Mouse (Mus musculus) lung, postnatal 25 days (tissue): ENCODE results near the gene Isoc2a.
A peak's percentile ranks its signal among the peaks of the same experiment; 100 is the strongest.
"Not testable (repeated sequence)": the region's sequence is repeated elsewhere in the genome, so short reads cannot be mapped to it uniquely, and the experiment has no call there.

Source experiments
- DNase-seq: peaks from one replicate; pipeline ENCODE4 v3.0.0; 2022; ENCODE audit warnings: low spot score

Gene Isoc2a

GRCm38 (mm10) chr7:4865090-4865489, 11.9 kb upstream of the Isoc2a start:
- DNase-seq, result peak; percentile 54

DNA sequence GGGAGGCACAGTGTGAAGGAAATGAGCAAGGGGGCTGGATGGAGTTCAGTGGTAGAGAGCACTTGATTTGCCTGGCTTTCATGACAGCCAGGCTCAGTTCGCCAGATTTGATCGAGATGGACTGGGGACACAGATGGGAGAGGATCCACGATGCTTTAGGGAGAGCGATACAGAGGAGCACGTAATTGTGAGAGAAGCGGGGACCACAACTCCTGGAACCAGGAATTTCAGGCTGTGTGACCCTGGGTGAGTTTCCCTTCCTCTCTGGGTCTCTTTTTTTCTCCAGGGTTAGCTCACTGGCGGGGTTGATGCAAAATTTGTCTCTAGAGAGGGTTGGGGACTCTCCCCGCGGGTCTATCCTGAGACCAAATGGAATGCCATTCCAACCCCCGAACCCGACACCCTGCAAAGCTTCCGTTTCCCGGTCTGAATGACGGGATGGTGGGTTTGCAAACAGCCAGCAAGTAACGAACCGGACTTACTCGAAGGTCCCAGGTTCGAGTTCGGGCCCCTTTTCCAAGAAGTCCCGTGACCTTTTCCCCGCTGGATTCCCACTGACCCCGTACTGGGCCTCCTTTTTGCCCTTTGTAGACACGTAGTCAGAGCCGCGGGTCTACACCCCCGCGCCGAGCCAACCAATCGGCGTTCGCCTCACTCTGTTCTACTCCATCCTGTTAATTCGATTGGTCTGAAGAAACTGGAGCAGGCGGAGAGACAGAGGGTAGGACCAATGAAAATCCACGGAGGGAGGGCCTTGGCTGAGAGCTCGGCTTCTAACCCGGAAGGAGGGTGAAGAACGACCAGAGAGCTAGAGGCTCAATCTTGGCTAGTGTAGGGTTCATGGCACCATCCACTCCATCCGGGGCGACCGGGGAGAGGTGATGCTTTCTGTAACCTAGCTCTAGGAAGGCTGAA, 11.1 kb upstream of the Isoc2a start:
- peak; percentile 99 for DNase-seq

DNA sequence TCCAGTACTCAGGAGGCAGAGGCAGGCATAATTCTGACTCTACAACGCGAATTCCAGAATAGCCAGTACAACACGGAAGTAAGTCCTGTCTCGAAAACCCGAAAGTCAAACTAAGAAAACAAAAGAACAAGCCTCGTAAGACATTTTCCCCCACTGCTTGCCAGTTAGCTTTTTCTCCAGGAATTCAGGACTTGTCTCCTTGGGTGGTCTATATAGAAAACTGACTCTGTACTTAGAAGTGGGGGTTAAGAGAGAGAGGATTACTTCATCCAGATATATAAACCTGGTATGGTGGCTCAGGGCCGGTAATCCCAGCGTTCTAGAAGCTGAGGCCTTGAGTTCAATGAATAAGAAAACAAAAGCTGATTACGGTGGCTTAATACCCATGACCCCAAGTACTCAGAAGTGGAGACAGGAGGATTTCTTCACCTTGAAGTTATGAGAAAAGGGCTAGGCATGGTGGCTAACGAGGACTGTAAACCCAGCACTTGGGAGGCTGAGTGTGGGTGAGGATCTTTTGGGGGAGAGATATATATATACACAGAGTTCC, 10.2 kb upstream of the Isoc2a start:
- no peak for DNase-seq

- no peak for DNase-seq
Observed at GRCm38 (mm10) chr7:4870133-4870532, 6.8 kb upstream of the Isoc2a start, which contains the start of gene Isoc2b. Isoc2b (minus strand) TSS chr7:4870258.

DNA sequence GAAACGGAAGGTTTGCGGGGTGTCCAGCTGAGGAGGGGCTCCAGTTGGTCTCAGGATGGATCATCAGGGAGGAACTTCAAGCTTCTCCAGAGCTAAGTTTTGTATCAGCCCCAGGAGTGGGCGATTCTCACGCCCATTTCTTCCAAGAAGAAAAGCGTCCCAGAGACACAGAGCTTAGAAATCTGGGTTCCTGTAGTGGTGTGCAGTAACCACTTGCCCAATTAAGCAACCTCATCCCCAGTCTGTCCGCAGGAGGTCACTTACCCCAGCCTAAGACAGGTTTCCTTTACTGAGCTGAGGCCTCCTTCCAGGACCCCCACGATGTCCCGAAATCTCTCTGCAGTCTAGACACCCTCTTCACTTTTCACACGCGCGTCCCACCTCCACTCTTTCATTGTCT, 273 bp downstream of the Isoc2a start:
- DNase-seq, result no peak

DNA sequence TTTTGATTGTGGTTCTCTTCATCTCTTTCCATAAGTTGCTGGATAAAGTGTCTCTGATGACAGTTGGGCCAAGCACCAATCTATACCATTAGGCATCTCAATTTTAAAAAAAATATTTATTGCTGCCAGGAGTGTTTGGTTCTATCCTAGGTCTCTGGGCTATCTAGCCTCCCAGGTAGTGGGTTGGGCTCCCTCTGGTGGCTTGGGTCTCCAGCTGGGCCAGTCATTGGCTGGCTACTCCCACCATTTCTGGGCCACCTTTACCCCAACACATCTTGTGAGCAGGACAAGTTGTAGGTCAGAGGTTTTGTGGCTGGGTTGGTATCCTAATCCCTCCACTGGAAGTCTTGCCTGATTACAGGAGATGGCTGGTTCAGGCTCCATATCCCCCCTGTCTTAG, 1.2 kb downstream of the Isoc2a start:
- DNase-seq, result no peak

DNA sequence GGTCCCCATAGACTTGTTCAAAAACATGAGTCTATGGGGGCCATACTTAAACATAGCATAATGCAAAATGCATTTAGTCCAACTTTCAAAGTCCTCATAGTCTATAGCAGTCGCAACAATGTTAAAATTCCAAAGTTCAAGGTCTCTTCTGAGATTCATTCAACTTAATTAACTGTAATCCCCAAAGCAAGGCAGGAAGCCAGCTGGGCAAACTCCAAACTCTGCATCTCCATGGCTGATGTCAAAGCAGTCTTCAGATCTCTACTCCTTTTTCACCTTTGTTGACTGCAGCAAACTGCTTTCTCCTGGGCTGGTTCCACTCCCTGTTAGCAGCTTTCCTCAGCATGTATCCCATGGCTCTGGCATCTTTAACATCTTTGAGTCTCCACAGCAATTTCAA, 2.1 kb downstream of the Isoc2a start:
- DNase-seq, result not testable (repeated sequence)

GRCm38 (mm10) chr7:4886680-4887079, 9.7 kb downstream of the Isoc2a start:
- DNase-seq, result no peak

DNA sequence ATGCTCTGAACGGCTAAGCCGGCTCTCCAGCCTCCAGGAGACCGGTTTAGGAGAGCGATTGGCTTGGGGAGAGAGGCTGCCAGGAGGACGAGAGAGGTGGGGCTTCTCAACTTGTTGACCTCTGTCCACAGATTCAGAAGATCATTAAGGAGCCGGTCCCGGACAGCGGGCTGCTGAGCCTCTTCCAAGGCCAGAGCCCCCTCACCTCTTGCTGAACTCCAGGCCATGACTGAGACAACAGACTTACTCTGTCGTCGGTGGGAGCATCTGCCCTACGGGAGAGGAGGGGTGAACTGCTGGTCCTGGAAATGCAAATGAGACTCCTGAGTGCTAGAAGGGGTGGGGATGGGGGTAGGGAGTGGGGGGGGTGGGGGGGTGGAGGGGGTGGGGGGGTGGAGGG, 18.2 kb downstream of the Isoc2a start:
- no peak for DNase-seq

GRCm38 (mm10) chr7:4898851-4899648, 22.1 kb downstream of the Isoc2a start:
- no peak for DNase-seq

DNA sequence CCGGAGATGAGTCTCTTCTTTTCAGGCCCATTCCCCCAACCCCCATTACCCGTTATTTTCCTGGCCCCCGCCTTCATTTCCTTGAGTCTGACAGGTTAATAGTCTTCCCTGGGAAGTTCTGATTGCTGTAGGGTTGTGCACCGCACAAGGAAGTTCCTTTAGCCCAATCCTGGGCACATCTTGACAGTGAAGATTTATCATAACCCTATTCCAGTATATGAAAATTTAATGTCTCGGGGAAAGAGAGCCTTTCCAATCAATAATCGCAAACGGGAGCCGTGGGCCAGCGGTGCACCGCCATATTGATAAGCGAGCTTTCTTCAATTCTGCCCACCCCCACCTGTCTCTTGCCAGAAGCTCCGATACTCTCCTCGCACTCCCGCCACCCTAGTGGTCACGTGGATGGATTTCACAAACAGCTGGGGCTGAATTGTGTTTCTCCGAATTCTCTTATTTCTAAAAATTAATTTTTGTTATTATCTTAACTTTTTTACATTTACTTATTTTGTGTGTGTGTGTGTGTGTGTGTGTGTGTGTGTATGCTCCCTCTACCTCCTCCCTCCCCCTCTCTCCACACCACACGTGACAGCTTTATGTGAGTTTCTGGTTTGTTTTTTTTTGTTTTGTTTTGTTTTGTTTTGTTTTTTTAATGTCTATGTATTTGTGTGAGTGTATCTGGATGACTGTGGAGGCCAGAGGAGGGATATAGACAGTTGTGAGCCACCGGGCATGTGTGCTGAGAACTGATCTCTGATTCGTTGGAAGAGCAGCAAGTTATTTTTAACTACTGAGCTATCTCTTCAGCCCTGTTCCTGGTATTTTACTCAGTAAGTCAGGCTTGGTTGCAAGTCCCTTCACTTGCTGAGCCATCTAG, 22.9 kb downstream of the Isoc2a start:
- no peak for DNase-seq

DNA sequence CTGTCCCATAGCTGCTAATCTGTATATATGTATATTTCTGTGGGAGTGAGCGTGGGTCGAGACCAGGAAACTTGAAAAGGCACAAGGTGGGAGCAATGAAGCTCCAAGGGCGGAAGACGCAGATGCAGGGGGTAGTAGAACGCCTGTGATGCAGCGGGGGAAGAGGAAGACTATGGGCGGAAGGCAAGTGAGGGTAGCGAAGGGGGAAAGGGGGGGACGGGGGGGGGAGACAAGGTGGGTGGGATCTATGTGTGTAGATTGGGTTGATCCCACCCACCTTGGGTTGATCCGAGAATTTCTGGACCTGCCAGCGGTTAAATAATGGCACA, 23.5 kb downstream of the Isoc2a start:
- DNase-seq, result no peak

- DNase-seq, result no peak
Observed at GRCm38 (mm10) chr7:4901171-4901570, 24.2 kb downstream of the Isoc2a start.

- no peak for DNase-seq
Observed at GRCm38 (mm10) chr7:4902404-4902803, 25.5 kb downstream of the Isoc2a start.

GRCm38 (mm10) chr7:4906466-4906950, 29.6 kb downstream of the Isoc2a start, which contains the start of gene Gm36210:
Gm36210 (minus strand) TSS chr7:4906516.
- no peak for DNase-seq

GRCm38 (mm10) chr7:4911561-4911960, 34.6 kb downstream of the Isoc2a start:
- DNase-seq, result peak; percentile 43

DNA sequence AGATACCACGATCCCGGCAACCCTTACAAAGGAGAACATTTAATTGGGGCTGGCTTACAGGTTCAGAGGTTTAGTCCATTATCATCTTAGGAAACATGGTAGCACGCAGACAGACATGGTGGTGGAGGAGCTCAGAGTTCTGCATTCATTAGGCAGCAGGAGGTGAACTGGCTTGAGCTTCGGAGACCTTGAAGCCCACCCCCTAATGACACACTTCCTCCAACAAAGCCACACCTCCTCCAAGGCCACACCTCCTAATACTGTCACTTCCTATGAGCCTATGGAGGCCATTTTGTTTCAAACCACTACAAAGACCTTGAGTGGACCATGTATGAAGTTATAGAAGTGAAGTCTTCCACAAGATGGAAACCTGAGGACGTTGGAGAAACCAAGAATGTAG, 35.3 kb downstream of the Isoc2a start:
- DNase-seq, result no peak

GRCm38 (mm10) chr7:4915007-4915665, 38.2 kb downstream of the Isoc2a start, which contains the start of gene Zfp628:
Zfp628 (plus strand) TSS chr7:4915217.
- peak; percentile 94 for DNase-seq

DNA sequence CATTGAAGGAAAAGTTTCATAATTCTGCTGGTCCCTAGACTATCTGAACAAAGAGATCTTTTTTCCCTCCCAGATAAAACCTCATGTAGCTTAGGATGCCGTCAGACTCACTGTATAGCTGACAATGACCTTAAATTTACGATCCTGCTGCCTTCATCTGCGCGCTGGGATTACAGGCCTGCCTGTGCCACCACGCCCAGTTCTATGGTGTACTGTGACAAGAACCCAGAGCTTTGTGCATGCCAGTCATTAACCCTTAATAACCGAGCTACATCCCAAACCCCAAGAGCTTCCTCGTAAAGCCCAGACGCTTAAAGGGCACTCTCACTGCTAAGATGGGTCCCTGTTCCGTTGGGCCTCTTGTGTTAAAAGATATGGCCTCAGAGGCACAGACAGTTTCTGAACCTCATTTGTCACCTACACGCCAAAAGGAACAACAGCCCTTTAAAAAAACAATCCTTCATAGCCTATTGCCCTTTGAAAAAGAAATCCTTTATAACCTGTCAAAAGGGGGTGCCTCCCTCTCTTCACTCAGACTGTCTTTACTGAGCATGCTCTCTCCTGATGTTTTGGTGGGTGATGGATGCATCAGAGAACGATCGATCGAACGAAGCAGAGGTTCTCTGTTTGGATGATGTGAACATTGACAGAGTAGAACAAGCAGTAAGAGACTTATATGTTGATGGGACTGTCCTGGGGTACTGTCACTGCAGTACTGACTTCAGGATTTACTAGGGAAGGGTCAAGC, 38.9 kb downstream of the Isoc2a start:
- DNase-seq, result no peak

DNA sequence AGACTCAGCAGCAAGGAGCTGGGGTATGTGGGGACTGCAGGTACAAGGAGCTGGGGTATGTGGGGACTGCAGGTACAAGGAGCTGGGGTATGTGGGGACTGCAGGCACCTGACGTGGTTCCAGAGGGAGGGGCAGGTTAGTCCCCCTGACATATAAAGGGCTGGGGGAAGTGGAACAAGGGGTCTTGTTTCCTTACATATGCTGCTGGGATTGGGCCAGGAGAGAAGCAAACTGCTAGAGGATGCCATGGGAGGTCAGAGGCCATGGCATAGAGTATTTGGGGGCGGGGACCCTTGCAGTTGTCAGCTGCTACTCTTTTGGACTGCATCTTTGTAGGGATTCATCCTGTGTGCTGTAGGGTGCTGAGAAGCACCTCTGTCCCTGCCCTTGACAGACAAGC, 40.5 kb downstream of the Isoc2a start:
- DNase-seq, result no peak
